Mouse (Mus musculus) MEL (cell line): ENCODE measurements at regions not wholly inside any gene's neighbourhood (a gene's known extent, or its start where the extent isn't known, plus 50 kb on each side); places are given as distances from the start of the nearest gene placed in this dataset.

Experiments used
- DNase-seq: peaks from one replicate; pipeline ENCODE4 v3.0.0; 2011; ENCODE audit warnings: low read depth, low spot score
- H3K27ac ChIP-seq: 2 replicates; pipeline ENCODE4 v1.5.1; 2012; ENCODE audit warnings: low read depth, mild to moderate bottlenecking, control low read depth, low read length, moderate library complexity; ENCODE audit not compliant: control insufficient read depth
- H3K27me3 ChIP-seq, 2 experiments: fragments of 150-350 bp in 1 of 2; sonication (generic) in 1 of 2; 2 replicates each; pipeline ENCODE4 v1.6.1; 2012; ENCODE audit warnings: low read length in 2 of 2, mild to moderate bottlenecking in 2 of 2, improper control_type of control experiment in 1 of 2, moderate library complexity in 1 of 2; ENCODE audit not compliant: insufficient read depth in 2 of 2, control insufficient read depth in 1 of 2
- H3K36me3 ChIP-seq, 2 experiments: 2 replicates each; pipeline ENCODE4 v1.6.1; 2012 to 2014; ENCODE audit warnings: low read length in 2 of 2, improper control_type of control experiment in 1 of 2, inconsistent platforms in 1 of 2, mild to moderate bottlenecking in 1 of 2; ENCODE audit not compliant: insufficient read depth in 2 of 2, control insufficient read depth in 1 of 2
- H3K4me1 ChIP-seq, 2 experiments: fragments of 150-350 bp in 1 of 2; sonication (generic) in 1 of 2; 2 replicates each; pipeline ENCODE4 v1.6.1; 2012; ENCODE audit warnings: low read length in 2 of 2, improper control_type of control experiment in 1 of 2, mild to moderate bottlenecking in 1 of 2; ENCODE audit not compliant: insufficient read depth in 2 of 2, control insufficient read depth in 1 of 2
- H3K4me3 ChIP-seq, 2 experiments: fragments of 150-350 bp in 1 of 2; sonication (generic) in 1 of 2; 2 replicates each; pipeline ENCODE4 v1.5.1; 2012; ENCODE audit warnings: low read depth in 2 of 2, low read length in 2 of 2, mild to moderate bottlenecking in 2 of 2, moderate library complexity in 2 of 2, control low read depth in 1 of 2, improper control_type of control experiment in 1 of 2; ENCODE audit not compliant: control insufficient read depth in 1 of 2, insufficient read depth in 1 of 2
- H3K79me2 ChIP-seq: 2 replicates; pipeline ENCODE4 v1.6.1; 2012; ENCODE audit warnings: mild to moderate bottlenecking, low read length, moderate library complexity; ENCODE audit not compliant: control insufficient read depth, poor library complexity, insufficient read depth
- H3K9ac ChIP-seq: 2 replicates; pipeline ENCODE4 v1.6.1; 2012; ENCODE audit warnings: low read depth, mild to moderate bottlenecking, control low read depth, low read length, moderate library complexity; ENCODE audit not compliant: control insufficient read depth, poor library complexity, severe bottlenecking
- H3K9me3 ChIP-seq: fragments of 150-350 bp; sonication (generic); replicated peaks from 2 replicates; pipeline ENCODE4 v1.6.1; 2012; ENCODE audit warnings: mild to moderate bottlenecking, low read length, improper control_type of control experiment, moderate library complexity; ENCODE audit not compliant: insufficient read depth
- BHLHE40 ChIP-seq: IDR thresholded peaks from 2 replicates; pipeline ENCODE4 v1.6.1; 2012; ENCODE audit warnings: low read depth, mild to moderate bottlenecking, inconsistent platforms, low read length, improper control_type of control experiment, borderline replicate concordance
- CHD1 ChIP-seq: IDR thresholded peaks from 2 replicates; pipeline ENCODE4 v1.6.1; 2012; ENCODE audit warnings: low read depth, mild to moderate bottlenecking, inconsistent platforms, low read length, improper control_type of control experiment
- CHD2 ChIP-seq: IDR thresholded peaks from 2 replicates; pipeline ENCODE4 v1.6.1; 2011; ENCODE audit warnings: low read length, improper control_type of control experiment
- CTCF ChIP-seq, 3 experiments: IDR thresholded peaks in 2 of 3; conservative IDR thresholded peaks in 1 of 3; 2 replicates each; pipeline ENCODE4 v1.5.1; 2011 to 2012; ENCODE audit warnings: low read length in 3 of 3, low read depth in 2 of 3, mild to moderate bottlenecking in 2 of 3, improper control_type of control experiment in 1 of 3, inconsistent platforms in 1 of 3, mixed read lengths in 1 of 3, moderate library complexity in 1 of 3; ENCODE audit not compliant: control insufficient read depth in 1 of 3, insufficient read depth in 1 of 3, poor library complexity in 1 of 3, severe bottlenecking in 1 of 3
- EP300 ChIP-seq, 2 experiments: IDR thresholded peaks; 2 replicates each; pipeline ENCODE4 v1.6.1; 2011; ENCODE audit warnings: improper control_type of control experiment in 2 of 2, low read length in 2 of 2, low read depth in 1 of 2, mild to moderate bottlenecking in 1 of 2
- ETS1 ChIP-seq: IDR thresholded peaks from 2 replicates; pipeline ENCODE4 v1.6.1; 2012; ENCODE audit warnings: low read depth, mild to moderate bottlenecking, inconsistent platforms, low read length, improper control_type of control experiment, moderate library complexity
- GABPA ChIP-seq: IDR thresholded peaks from 2 replicates; pipeline ENCODE4 v1.6.1; 2012; ENCODE audit warnings: low read depth, mild to moderate bottlenecking, inconsistent platforms, low read length, improper control_type of control experiment, moderate library complexity
- GATA1 ChIP-seq: IDR thresholded peaks from 2 replicates; pipeline ENCODE4 v1.6.1; 2011; ENCODE audit warnings: low read depth, low read length, improper control_type of control experiment
- HCFC1 ChIP-seq: IDR thresholded peaks from 2 replicates; pipeline ENCODE4 v1.6.1; 2012; ENCODE audit warnings: low read depth, mild to moderate bottlenecking, inconsistent platforms, low read length, improper control_type of control experiment, moderate library complexity
- JUND ChIP-seq: IDR thresholded peaks from 2 replicates; pipeline ENCODE4 v1.6.1; 2011; ENCODE audit warnings: low read depth, mild to moderate bottlenecking, improper control_type of control experiment, low read length
- KAT2A ChIP-seq: conservative IDR thresholded peaks from 2 replicates; pipeline ENCODE4 v1.6.1; 2012; ENCODE audit warnings: low read depth, low read length, improper control_type of control experiment, inconsistent platforms
- MAFK ChIP-seq: IDR thresholded peaks from 2 replicates; pipeline ENCODE4 v1.6.1; 2011; ENCODE audit warnings: low read depth, mild to moderate bottlenecking, low read length, improper control_type of control experiment, borderline replicate concordance
- MAX ChIP-seq: IDR thresholded peaks from 2 replicates; pipeline ENCODE4 v1.6.1; 2011; ENCODE audit warnings: low read length, improper control_type of control experiment
- MAZ ChIP-seq: IDR thresholded peaks from 2 replicates; pipeline ENCODE4 v1.6.1; 2012; ENCODE audit warnings: low read depth, mild to moderate bottlenecking, inconsistent platforms, low read length, improper control_type of control experiment
- MEF2A ChIP-seq: IDR thresholded peaks from 2 replicates; pipeline ENCODE4 v1.6.1; 2014; ENCODE audit warnings: low read depth, mild to moderate bottlenecking, inconsistent platforms, low read length, improper control_type of control experiment; ENCODE audit not compliant: poor library complexity, insufficient replicate concordance, severe bottlenecking; ENCODE audit errors: extremely low read depth
- MYB ChIP-seq: IDR thresholded peaks from 2 replicates; pipeline ENCODE4 v1.6.1; 2011; ENCODE audit warnings: mild to moderate bottlenecking, low read depth, low read length, improper control_type of control experiment
- NELFE ChIP-seq: IDR thresholded peaks from 2 replicates; pipeline ENCODE4 v1.6.1; 2011; ENCODE audit warnings: low read depth, low read length, improper control_type of control experiment
- POLR2A ChIP-seq, 2 experiments: IDR thresholded peaks; 2 replicates each; pipeline ENCODE4 v1.6.1; 2011 to 2012; ENCODE audit warnings: low read length in 2 of 2, mild to moderate bottlenecking in 2 of 2, control low read depth in 1 of 2, improper control_type of control experiment in 1 of 2, low read depth in 1 of 2, moderate library complexity in 1 of 2; ENCODE audit not compliant: control insufficient read depth in 1 of 2, insufficient read depth in 1 of 2, poor library complexity in 1 of 2
- POLR2AphosphoS2 ChIP-seq: IDR thresholded peaks from 2 replicates; pipeline ENCODE4 v1.6.1; 2011; ENCODE audit warnings: low read length, improper control_type of control experiment
- RAD21 ChIP-seq: IDR thresholded peaks from 2 replicates; pipeline ENCODE4 v1.6.1; 2011; ENCODE audit warnings: mild to moderate bottlenecking, low read depth, low read length, improper control_type of control experiment
- SMC3 ChIP-seq: IDR thresholded peaks from 2 replicates; pipeline ENCODE4 v1.6.1; 2011; ENCODE audit warnings: low read depth, low read length, improper control_type of control experiment
- TAL1 ChIP-seq: IDR thresholded peaks from 2 replicates; pipeline ENCODE4 v1.6.1; 2012; ENCODE audit warnings: mild to moderate bottlenecking, inconsistent platforms, low read length, moderate library complexity, mixed read lengths
- TCF12 ChIP-seq: IDR thresholded peaks from 2 replicates; pipeline ENCODE4 v1.6.1; 2014; ENCODE audit warnings: low read depth, mild to moderate bottlenecking, inconsistent platforms, low read length, improper control_type of control experiment, moderate library complexity
- USF2 ChIP-seq, 2 experiments: IDR thresholded peaks; 2 replicates each; pipeline ENCODE4 v1.6.1; 2011 to 2012; ENCODE audit warnings: improper control_type of control experiment in 2 of 2, low read length in 2 of 2, borderline replicate concordance in 1 of 2, inconsistent platforms in 1 of 2, low read depth in 1 of 2, mild to moderate bottlenecking in 1 of 2; ENCODE audit not compliant: insufficient read depth in 1 of 2
- ZNF384 ChIP-seq: IDR thresholded peaks from 2 replicates; pipeline ENCODE4 v1.6.1; 2012; ENCODE audit warnings: low read depth, mild to moderate bottlenecking, inconsistent platforms, low read length, improper control_type of control experiment

DNA sequence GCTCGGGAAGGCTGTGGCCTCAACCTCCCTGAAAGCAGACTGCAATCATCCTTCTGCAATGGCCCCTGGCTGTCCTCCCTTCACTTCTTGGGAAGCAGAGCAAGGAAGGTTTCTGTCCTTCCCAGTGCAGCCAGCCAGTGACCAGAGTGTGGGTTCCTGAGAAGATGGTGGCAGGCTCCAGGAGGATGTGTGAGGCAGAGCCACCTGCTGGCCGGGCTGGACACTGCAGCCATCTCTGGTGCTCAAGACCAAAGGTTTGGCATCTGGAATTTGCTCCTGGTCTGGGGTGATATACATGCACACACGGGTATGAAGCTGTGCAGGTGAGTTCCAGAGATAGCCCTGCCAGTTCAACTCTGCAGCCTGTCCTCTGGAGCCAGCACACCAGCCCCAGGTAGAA lies 227.2 kb upstream of the Irx4 start:
- H3K9ac ChIP-seq = no peak overlapping the region
- H3K4me3 ChIP-seq = no peak overlapping the region
- H3K27ac ChIP-seq = no peak overlapping the region
- H3K79me2 ChIP-seq = no peaks in the 10 kb centered on the region
- no peaks in the 10 kb centered on the region for H3K4me1 ChIP-seq
- H3K27me3 ChIP-seq = no peaks in the 10 kb centered on the region
- no peaks in the 10 kb centered on the region for H3K9me3 ChIP-seq
- peak; percentile 16 for DNase-seq
- H3K36me3 ChIP-seq = no peaks in the 10 kb centered on the region
- TF ChIP-seq USF2 (IDR thresholded peaks at IDR 0.05; ENCODE audit: borderline replicate concordance in 1 of 2, insufficient read depth in 1 of 2, low read depth in 1 of 2, low read length in 2 of 2) (no peak), TAL1 (no peak), RAD21 (peak; percentile 25), TCF12 (no peak), POLR2A (IDR thresholded peaks at IDR 0.05; ENCODE audit: control insufficient read depth in 1 of 2, insufficient read depth in 1 of 2, low read depth in 1 of 2, low read length in 2 of 2, poor library complexity in 1 of 2) (no peak), POLR2AphosphoS2 (no peak), BHLHE40 (no peak), CHD1 (no peak), JUND (no peak), MEF2A (no peak), ETS1 (no peak), GATA1 (no peak), EP300 (IDR thresholded peaks at IDR 0.05; ENCODE audit: low read depth in 1 of 2, low read length in 2 of 2) (no peak), MAFK (no peak), ZNF384 (no peak), KAT2A (no peak), GABPA (no peak), NELFE (no peak), MAX (no peak), CTCF (IDR thresholded peaks at IDR 0.05 in 2 of 3, conservative IDR thresholded peaks at IDR 0.05 in 1 of 3; ENCODE audit: control insufficient read depth in 1 of 3, insufficient read depth in 1 of 3, low read depth in 2 of 3, low read length in 3 of 3, poor library complexity in 1 of 3, severe bottlenecking in 1 of 3) (peak; percentile 34 to 63 (median 38); a peak in 5 of 6 replicates), MYB (no peak), SMC3 (peak; percentile 43), CHD2 (no peak), MAZ (no peak), HCFC1 (no peak)
